Mouse (Mus musculus) heart, embryonic 13.5 days (tissue): ENCODE measurements around the gene Exoc5. TPM values are rescaled to one million over a fixed set of nuclear protein-coding genes. Genes with fewer than 3 reads are reported as not detected.
A peak's percentile ranks its signal among the peaks of the same experiment; 100 is the strongest.

ENCODE experiments used
- ATAC-seq: fragments of 200-750 bp; cut with Nextera tagmentation; 2 replicates; pipeline ENCODE4 v1.8.0; 2017; ENCODE audit warnings: moderate TSS enrichment; ENCODE audit not compliant: insufficient number of reproducible peaks, low FRiP score, low TSS enrichment; ENCODE audit errors: extremely low read depth
- H3K27ac ChIP-seq: fragments of 300-500 bp; sonication (generic); replicated peaks from 2 replicates; pipeline ENCODE4 v1.5.1; 2015; ENCODE audit warnings: moderate library complexity, mild to moderate bottlenecking, inconsistent platforms
- H3K27me3 ChIP-seq: fragments of 300-500 bp; sonication (generic); replicated peaks from 2 replicates; pipeline ENCODE4 v1.6.1; 2015; ENCODE audit warnings: mild to moderate bottlenecking, inconsistent platforms
- H3K36me3 ChIP-seq: fragments of 300-500 bp; sonication (generic); 2 replicates; pipeline ENCODE4 v1.6.1; 2015; ENCODE audit warnings: mild to moderate bottlenecking, inconsistent platforms
- H3K4me1 ChIP-seq: fragments of 300-500 bp; sonication (generic); 2 replicates; pipeline ENCODE4 v1.6.1; 2015; ENCODE audit warnings: inconsistent platforms
- H3K4me2 ChIP-seq: fragments of 300-500 bp; sonication (generic); 2 replicates; pipeline ENCODE4 v1.6.1; 2015; ENCODE audit warnings: inconsistent platforms, mild to moderate bottlenecking, moderate library complexity
- H3K4me3 ChIP-seq: fragments of 300-500 bp; sonication (generic); 2 replicates; pipeline ENCODE4 v1.5.1; 2015; ENCODE audit warnings: moderate library complexity, mild to moderate bottlenecking, inconsistent platforms
- H3K9ac ChIP-seq: fragments of 300-500 bp; sonication (generic); 2 replicates; pipeline ENCODE4 v1.6.1; 2015; ENCODE audit warnings: inconsistent platforms, mild to moderate bottlenecking, moderate library complexity
- H3K9me3 ChIP-seq: fragments of 300-500 bp; sonication (generic); 2 replicates; pipeline ENCODE4 v1.6.1; 2016; ENCODE audit warnings: inconsistent platforms
- WGBS: fragments of 180-500 bp; shearing (Covaris S2); methylation state at CpG from one replicate; pipeline ENCODE4 v1.1.7; 2015; ENCODE audit warnings: mixed read lengths; 5-methylcytosine and 5-hydroxymethylcytosine counted together
- polyA plus RNA-seq: library from polyadenylated mRNA; unstranded; fragments of >200 nt; fragmentation: Nextera tagmentation; extraction: Ambion mirVana; gene quantifications from 2 replicates; pipeline ENCODE4 v1.2.1, GENCODE M21; 2015

The Exoc5 gene
- polyA plus RNA-seq, 1 experiment from 2014 or later: 28.9 TPM

DNA sequence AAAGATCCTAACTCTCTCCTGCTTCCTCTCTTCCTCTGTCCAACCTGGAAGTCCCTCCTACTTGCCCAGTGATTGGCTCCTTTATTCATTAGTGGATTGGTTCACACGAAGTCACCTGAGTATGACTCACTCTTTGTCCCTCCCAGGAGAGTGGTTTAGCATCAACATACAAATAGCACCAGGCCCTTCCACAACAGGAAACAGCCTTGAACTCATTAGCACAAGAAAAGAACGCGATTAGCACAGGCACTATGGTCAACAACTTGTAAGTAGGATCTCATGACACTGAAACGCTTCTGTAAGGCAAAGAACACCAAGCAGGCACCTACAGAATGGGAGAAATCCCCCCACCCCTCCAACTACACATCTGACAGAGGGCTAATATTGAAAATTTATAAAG lies 67.7 kb downstream of the Exoc5 start:
- Histone ChIP-seq H3K4me1 (no peaks in the 10 kb centered on the region), H3K27me3 (no peaks in the 10 kb centered on the region), H3K9me3 (no peaks in the 10 kb centered on the region), H3K4me3 (no peak overlapping the region), H3K36me3 (no peaks in the 10 kb centered on the region), H3K9ac (no peak overlapping the region), H3K4me2 (no peak overlapping the region), H3K27ac (no peak overlapping the region)
- WGBS: 35% methylated on average over 4 of the region's 4 CpGs
- ATAC-seq: no peak

DNA sequence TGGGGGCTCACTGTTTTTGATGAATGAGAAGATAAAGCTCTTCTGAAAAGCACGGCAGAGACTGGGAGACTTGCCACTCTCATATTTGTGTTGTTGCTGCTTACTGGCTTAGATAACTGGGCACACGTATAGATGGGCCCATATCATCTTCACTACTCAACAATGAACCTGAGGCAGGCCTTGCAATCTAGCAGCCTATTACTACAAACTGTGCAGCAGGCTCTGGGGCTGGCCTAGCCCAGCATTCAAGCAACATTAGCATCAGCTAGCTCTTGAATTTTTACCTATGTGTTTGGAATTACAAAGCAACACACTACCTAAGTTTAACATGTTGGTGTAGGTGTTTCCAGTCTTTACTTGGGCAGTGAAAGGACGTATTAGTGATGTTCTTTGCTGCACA lies 72.6 kb downstream of the Exoc5 start:
- Histone ChIP-seq H3K4me1 (peaks cover 13% of the 10 kb centered on the region), H3K9me3 (no peaks in the 10 kb centered on the region), H3K27ac (no peak overlapping the region), H3K9ac (no peak overlapping the region), H3K36me3 (no peaks in the 10 kb centered on the region), H3K27me3 (peaks cover 6% of the 10 kb centered on the region; the same call in 1 of the 2 replicates), H3K4me3 (no peak overlapping the region), H3K4me2 (no peak overlapping the region)
- ATAC-seq: no peak
- 64% methylated on average over 3 of the region's 3 CpGs for WGBS

DNA sequence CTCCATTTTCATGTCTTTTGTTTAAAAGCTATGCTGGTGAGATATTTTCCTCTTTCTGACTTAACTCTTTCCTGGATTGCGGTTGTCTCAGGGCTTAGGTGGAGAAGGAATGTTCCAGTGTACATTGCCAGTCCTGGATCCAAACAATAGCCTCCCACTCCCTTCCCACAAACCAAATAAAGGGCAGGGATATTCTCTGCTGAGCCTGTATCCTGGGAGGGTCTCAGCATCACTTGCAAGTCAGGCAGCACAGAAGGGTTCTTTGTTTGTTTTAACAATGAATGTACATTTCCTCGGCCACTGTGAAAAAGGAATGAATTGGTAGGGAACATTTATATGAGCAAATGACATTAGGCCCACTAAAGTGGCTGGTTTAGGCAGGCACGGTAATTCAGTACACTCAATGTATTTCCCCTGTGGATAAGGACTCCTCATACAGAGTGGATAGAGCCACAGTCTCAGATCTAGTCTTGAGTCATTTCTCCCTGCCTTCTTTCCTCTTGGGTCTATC lies 74.3 kb downstream of the Exoc5 start:
- no peak overlapping the region for H3K4me3 ChIP-seq
- H3K9ac ChIP-seq: no peak overlapping the region
- H3K27ac ChIP-seq: no peak overlapping the region
- no peaks in the 10 kb centered on the region for H3K9me3 ChIP-seq
- H3K27me3 ChIP-seq: peaks cover 6% of the 10 kb centered on the region; the same call in 1 of the 2 replicates
- no peak for ATAC-seq
- no peak overlapping the region for H3K4me2 ChIP-seq
- 67% methylated on average over 3 of the region's 3 CpGs for WGBS
- H3K4me1 ChIP-seq: peaks cover 13% of the 10 kb centered on the region
- H3K36me3 ChIP-seq: no peaks in the 10 kb centered on the region

DNA sequence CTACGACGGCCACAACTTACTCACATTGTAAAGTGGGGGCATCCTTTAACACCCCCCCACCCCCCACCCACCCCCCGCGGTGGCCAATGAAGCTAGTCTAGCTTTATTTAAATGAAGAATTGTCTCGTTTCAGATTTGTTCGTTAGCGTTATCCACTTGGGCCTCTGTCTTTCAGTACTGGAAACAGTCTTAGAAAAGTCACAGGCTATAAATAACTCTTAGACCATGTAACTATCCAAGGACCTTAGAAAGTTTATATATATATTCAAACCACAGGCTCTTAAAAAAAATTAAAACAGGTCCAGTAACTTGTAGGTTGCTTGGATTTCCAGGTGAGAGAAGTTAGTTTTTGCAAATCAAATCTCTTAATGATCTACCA lies 75.3 kb downstream of the Exoc5 start:
- 1% methylated on average over 7 of the region's 7 CpGs for WGBS
- H3K36me3 ChIP-seq: no peaks in the 10 kb centered on the region

DNA sequence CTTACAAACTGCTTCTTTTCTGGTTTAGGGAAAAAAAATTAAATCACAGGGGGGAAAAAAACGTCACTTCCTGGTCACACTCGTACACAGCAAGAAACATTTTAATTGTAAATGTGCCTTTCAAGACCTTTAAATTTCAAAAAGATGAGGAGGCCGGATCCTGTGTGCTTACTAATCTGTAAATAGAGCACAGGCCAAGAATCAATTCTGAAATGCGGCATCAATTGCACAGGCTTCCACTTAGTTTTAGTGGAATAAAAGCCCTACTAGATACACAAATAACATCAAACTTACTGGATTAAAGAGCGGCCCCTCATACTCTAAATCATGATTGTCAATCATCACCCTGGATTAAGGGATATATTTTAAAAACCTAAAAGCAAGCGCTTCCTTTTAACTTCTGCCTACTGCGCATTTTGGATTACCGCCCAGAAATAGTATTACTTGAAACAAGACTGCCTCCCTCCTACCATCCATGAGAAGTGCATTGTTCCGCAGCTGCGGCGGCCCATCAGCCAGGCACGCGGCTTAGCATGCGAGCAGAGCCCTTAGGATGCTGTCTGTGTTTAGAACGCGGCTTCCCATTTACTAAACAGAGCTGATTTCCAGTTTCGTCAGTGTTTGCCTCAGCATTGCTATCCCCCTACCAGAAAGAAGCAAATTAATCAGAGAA lies 75.8 kb downstream of the Exoc5 start:
- 17% methylated on average over 17 of the region's 17 CpGs for WGBS
- no peak overlapping the region; the same call in 1 of the 2 replicates for H3K27ac ChIP-seq

More for the DNA sequence above, 75.3 kb downstream of the Exoc5 start:
- H3K9me3 ChIP-seq: no peaks in the 10 kb centered on the region
- peaks cover 16% of the 10 kb centered on the region for H3K4me1 ChIP-seq
- peak overlapping the region; percentile 42 for H3K4me3 ChIP-seq
- H3K9ac ChIP-seq: peak overlapping the region; percentile 67
- peak overlapping the region; percentile 73 for H3K4me2 ChIP-seq
- no peak overlapping the region; the same call in 1 of the 2 replicates for H3K27ac ChIP-seq
- no peak for ATAC-seq
- peaks cover 6% of the 10 kb centered on the region; the same call in 1 of the 2 replicates for H3K27me3 ChIP-seq

DNA sequence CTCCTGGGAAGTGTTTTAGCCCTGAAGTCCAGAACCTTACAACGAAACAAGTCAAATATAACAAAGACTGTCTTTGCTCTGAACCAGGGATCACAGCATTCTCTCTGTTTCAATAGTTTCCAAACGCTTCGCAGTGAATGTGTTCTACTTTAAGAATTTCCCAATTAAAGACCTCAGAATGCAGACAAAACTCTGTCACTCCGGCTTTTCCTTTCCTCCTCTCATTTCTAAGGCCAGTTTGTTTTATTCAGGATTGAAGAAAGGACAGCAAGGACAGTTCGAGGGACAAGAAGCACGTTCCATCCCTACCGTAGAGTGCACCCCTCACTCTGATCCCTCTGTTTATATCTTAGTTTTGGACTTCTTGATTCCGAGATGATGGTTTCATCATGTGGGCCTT lies 76.6 kb downstream of the Exoc5 start:
- no peak for ATAC-seq
- H3K9ac ChIP-seq: no peak overlapping the region
- peaks cover 17% of the 10 kb centered on the region for H3K4me1 ChIP-seq
- H3K4me2 ChIP-seq: no peak overlapping the region
- no peak overlapping the region for H3K4me3 ChIP-seq
- H3K27me3 ChIP-seq: peaks cover 6% of the 10 kb centered on the region; the same call in 1 of the 2 replicates
- H3K36me3 ChIP-seq: no peaks in the 10 kb centered on the region
- no peaks in the 10 kb centered on the region for H3K9me3 ChIP-seq
- 82% methylated on average over 8 of the region's 8 CpGs for WGBS
- no peak overlapping the region for H3K27ac ChIP-seq

More for the DNA sequence above, 75.8 kb downstream of the Exoc5 start:
- no peak for ATAC-seq
- H3K4me3 ChIP-seq: peak overlapping the region; percentile 42
- peaks cover 17% of the 10 kb centered on the region for H3K4me1 ChIP-seq
- peak overlapping the region; percentile 67 for H3K9ac ChIP-seq
- H3K27me3 ChIP-seq: peaks cover 6% of the 10 kb centered on the region; the same call in 1 of the 2 replicates
- no peaks in the 10 kb centered on the region for H3K9me3 ChIP-seq
- H3K36me3 ChIP-seq: no peaks in the 10 kb centered on the region
- H3K4me2 ChIP-seq: peak overlapping the region; percentile 73

DNA sequence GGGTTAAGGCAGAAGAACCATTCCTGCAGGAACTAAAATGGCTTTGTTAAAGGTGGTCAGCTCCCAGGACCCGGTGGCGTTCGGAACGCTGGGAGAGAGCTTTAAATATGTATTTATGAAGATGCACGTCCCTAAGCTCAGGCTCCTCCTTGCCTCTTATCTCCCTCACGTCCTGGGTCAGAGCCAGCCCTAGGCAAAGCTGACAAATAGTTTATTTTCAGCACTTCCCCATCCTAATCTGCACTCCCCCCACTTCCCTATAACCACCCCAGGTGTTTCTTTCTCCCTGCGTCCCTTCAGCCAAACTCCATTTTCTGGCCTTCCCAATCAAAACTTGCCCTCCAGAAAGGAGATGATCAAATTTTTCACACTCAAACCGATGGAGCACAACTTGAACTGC lies 80.2 kb downstream of the Exoc5 start:
- ATAC-seq: no peak
- Histone ChIP-seq H3K9ac (no peak overlapping the region), H3K4me3 (no peak overlapping the region), H3K4me2 (no peak overlapping the region), H3K27ac (no peak overlapping the region), H3K27me3 (peaks cover 6% of the 10 kb centered on the region; the same call in 1 of the 2 replicates), H3K4me1 (peaks cover 15% of the 10 kb centered on the region), H3K9me3 (no peaks in the 10 kb centered on the region), H3K36me3 (no peaks in the 10 kb centered on the region)
- WGBS: 35% methylated on average over 8 of the region's 8 CpGs

DNA sequence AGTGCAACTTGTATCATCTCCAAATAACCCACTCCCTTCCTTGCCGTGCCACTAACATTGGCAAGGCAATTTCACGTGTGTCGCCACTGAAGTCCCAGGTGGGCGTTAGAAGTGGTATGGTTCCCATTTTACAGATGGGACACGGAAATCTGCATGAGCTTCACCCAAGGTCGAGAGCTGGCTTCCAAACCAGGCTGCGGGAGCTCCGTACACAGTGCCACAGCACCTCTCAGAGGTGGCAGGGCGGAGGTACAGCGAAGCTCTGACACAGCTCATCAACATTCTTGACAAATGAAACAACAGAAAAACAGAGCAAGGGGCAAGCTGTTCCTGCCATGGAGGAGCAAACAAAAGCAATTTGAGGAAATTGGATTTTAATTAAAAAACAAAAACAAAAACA lies 80.8 kb downstream of the Exoc5 start:
- no peaks in the 10 kb centered on the region for H3K36me3 ChIP-seq
- peaks cover 6% of the 10 kb centered on the region; the same call in 1 of the 2 replicates for H3K27me3 ChIP-seq
- no peak overlapping the region for H3K4me2 ChIP-seq
- H3K9ac ChIP-seq: no peak overlapping the region
- no peak for ATAC-seq
- H3K27ac ChIP-seq: no peak overlapping the region
- no peaks in the 10 kb centered on the region for H3K9me3 ChIP-seq
- H3K4me1 ChIP-seq: peaks cover 9% of the 10 kb centered on the region
- 45% methylated on average over 10 of the region's 10 CpGs for WGBS
- no peak overlapping the region for H3K4me3 ChIP-seq

DNA sequence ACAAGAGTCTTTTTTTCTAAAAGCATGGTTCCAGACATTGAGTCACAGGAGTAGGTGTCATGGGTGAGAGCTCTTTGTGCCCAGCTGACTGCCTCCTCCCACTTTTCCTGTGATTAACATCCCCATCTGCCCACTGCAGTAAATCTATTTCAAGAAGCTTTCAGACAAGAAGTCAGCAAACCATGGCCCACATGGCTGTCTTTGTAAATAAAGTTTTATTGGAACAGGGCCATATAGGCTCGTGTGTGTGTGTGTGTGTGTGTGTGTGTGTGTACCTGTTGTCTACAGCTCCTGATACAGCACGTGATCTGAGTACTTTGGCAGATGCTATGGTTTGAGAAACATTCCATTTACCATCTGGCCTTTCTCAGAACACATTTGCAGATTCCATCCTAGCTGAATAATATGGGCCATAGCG lies 87.5 kb downstream of the Exoc5 start:
- Histone ChIP-seq H3K9ac (no peak overlapping the region), H3K27me3 (no peaks in the 10 kb centered on the region), H3K4me1 (no peaks in the 10 kb centered on the region), H3K36me3 (no peaks in the 10 kb centered on the region), H3K4me2 (no peak overlapping the region), H3K9me3 (no peaks in the 10 kb centered on the region), H3K27ac (no peak overlapping the region), H3K4me3 (no peak overlapping the region)
- 48% methylated on average over 3 of the region's 3 CpGs for WGBS
- ATAC-seq: no peak

DNA sequence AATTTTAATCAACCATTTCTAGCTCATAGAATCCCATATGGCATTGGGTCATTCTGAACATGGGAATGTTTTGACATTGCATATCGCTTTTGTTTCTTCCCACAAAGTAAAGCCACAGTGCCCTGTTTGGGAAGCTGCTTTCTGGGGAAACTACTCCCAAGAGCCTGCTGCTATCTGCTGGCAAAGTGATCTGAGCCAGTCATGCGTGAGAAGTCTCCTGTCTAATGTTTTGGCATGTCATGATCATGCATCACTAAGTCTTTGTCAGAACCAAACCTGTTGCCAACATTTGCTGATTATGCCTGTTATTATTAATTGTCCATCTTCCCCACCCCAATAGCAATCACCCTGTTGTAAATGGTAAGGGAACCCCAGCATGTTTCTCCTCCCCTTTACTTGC lies 94.9 kb downstream of the Exoc5 start:
- 66% methylated on average over 2 of the region's 2 CpGs for WGBS
- no peaks in the 10 kb centered on the region for H3K9me3 ChIP-seq
- H3K4me2 ChIP-seq: no peak overlapping the region
- ATAC-seq: no peak
- no peaks in the 10 kb centered on the region for H3K27me3 ChIP-seq
- no peak overlapping the region for H3K4me3 ChIP-seq
- H3K27ac ChIP-seq: no peak overlapping the region
- H3K4me1 ChIP-seq: no peaks in the 10 kb centered on the region
- no peaks in the 10 kb centered on the region for H3K36me3 ChIP-seq
- H3K9ac ChIP-seq: no peak overlapping the region

DNA sequence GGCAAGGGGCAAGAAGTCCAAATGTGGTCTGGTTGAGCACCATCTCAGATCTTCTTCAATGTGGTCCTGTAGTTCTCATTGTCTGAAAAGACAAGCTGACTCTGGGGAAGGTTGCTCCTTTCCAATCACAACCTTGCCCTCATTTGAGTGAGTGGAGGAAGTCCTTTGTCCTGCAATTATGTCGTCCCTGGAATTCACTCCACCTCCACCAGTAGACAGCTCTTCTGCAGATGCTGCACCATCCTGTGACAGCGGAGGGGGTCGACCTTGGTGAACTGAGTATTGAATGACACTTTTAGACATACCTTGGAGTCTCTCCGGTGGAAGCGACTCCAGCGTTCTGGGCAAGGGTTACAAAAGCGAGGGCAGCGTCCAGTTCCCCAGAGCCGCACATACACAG lies 97.8 kb downstream of the Exoc5 start:
- Histone ChIP-seq H3K4me3 (no peak overlapping the region), H3K27me3 (no peaks in the 10 kb centered on the region), H3K4me1 (no peaks in the 10 kb centered on the region), H3K27ac (no peak overlapping the region), H3K9me3 (no peaks in the 10 kb centered on the region), H3K9ac (no peak overlapping the region), H3K4me2 (no peak overlapping the region), H3K36me3 (no peaks in the 10 kb centered on the region)
- WGBS: 77% methylated on average over 9 of the region's 9 CpGs
- no peak for ATAC-seq
